Comparison of ENCODE assay signal across 23 mouse cellular contexts in the genomic region with DNA sequence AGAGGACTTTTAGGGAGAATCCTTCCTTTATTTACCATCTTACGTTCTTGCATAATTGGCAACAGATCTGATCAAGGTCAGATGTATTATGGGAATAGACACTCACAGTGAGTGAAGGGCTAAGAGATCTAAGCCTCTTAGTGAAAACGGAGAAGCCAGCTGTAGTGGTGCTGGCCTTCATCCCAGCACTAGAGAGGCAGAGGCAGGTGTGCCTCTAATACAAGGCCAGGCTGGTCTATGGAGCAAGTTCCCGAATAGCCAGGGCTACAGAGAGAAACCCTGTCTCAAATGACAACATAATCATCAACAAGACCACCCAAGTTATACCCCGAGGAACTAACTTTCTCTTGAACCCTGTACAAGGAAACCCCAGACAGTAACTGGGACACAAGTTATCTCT. TPM values are rescaled to one million over a fixed set of nuclear protein-coding genes. Genes with fewer than 3 reads are reported as not detected.
DNase-seq lines count a peak whose midpoint lies in the region; ATAC-seq lines count a peak whose summit lies in the region.
"Had no signal": no experiment of that assay in that cellular context is flagged by ENCODE, and none has a peak within 500 bp of the region (broad histone marks: within the 10 kb centered on the region; RNA-seq: fewer than 3 reads in every experiment).

No protein-coding gene starts in this region.

- H3K9ac ChIP-seq in liver, embryonic 12.5 days, result no peak overlapping the region
- H3K9ac ChIP-seq in intestine, embryonic 16.5 days (ENCODE audit: low read depth, low read length), result no peak overlapping the region
- H3K9ac ChIP-seq: embryonic facial prominence, embryonic 13.5 days; forebrain, embryonic 13.5 days; heart, embryonic 12.5 days; heart, embryonic 15.5 days; hindbrain, embryonic 13.5 days had no signal

- peak; percentile 30 for DNase-seq in gastrocnemius, adult 18-20 months (ENCODE audit: low spot score)
- no peak for DNase-seq in gastrocnemius, postnatal 36 days
- no peak for DNase-seq in liver
- peak; percentile 25 for DNase-seq in retina, adult 2 months (ENCODE audit: low read depth, low spot score)
- DNase-seq in retina, postnatal 1 day, result no peak
- peak; percentile 44 for DNase-seq in skeletal muscle tissue, adult 2 months (ENCODE audit: low read depth, low spot score)
- DNase-seq: cerebellum, adult 9-10 months; heart, adult 11 months had no signal

- no peaks in the 10 kb centered on the region for H3K27me3 ChIP-seq in liver, embryonic 12.5 days (replicated peaks)
- H3K27me3 ChIP-seq in intestine, embryonic 16.5 days (replicated peaks; ENCODE audit: control insufficient read depth, insufficient read depth, low read length), result no peaks in the 10 kb centered on the region
- H3K27me3 ChIP-seq: CH12.LX; embryonic facial prominence, embryonic 13.5 days; forebrain, embryonic 13.5 days; heart, embryonic 12.5 days; heart, embryonic 15.5 days; hindbrain, embryonic 13.5 days; Patski had no signal

- 0 out of 2 replicates have a peak overlapping the region, but pooled peaks have one; percentile 68 for H3K27ac ChIP-seq in liver, embryonic 12.5 days
- no peak overlapping the region for H3K27ac ChIP-seq in intestine, embryonic 16.5 days (ENCODE audit: low read length)
- H3K27ac ChIP-seq: embryonic facial prominence, embryonic 13.5 days; forebrain, embryonic 10.5 days; forebrain, embryonic 13.5 days; heart, embryonic 15.5 days; hindbrain, embryonic 10.5 days; hindbrain, embryonic 13.5 days had no signal

- H3K4me2 ChIP-seq in liver, embryonic 12.5 days, result no peak overlapping the region
- H3K4me2 ChIP-seq in intestine, embryonic 16.5 days (ENCODE audit: low read depth, low read length), result no peak overlapping the region
- H3K4me2 ChIP-seq: embryonic facial prominence, embryonic 13.5 days; forebrain, embryonic 13.5 days; heart, embryonic 12.5 days; heart, embryonic 15.5 days; hindbrain, embryonic 13.5 days had no signal

- WGBS in liver, embryonic 12.5 days (ENCODE audit: insufficient replicate concordance), result 84% methylated on average over 4 of the region's 4 CpGs
- WGBS in intestine, embryonic 16.5 days, result 85% methylated on average over 4 of the region's 4 CpGs

- peaks cover 100% of the 10 kb centered on the region for H3K36me3 ChIP-seq in liver, embryonic 12.5 days
- H3K36me3 ChIP-seq in intestine, embryonic 16.5 days (ENCODE audit: control insufficient read depth, insufficient read depth, low read length), result peaks cover 34% of the 10 kb centered on the region

- H3K4me3 ChIP-seq in liver, embryonic 12.5 days, result no peak overlapping the region
- no peak overlapping the region for H3K4me3 ChIP-seq in intestine, embryonic 16.5 days (ENCODE audit: low read length)
- H3K4me3 ChIP-seq: embryonic facial prominence, embryonic 13.5 days; forebrain, embryonic 10.5 days; forebrain, embryonic 13.5 days; heart, embryonic 12.5 days; heart, embryonic 15.5 days; hindbrain, embryonic 10.5 days; hindbrain, embryonic 13.5 days had no signal

- H3K4me1 ChIP-seq in liver, embryonic 12.5 days, result peaks cover 21% of the 10 kb centered on the region
- 0 out of 2 replicates have a peak, but pooled peaks cover 2% of the 10 kb centered on the region for H3K4me1 ChIP-seq in intestine, embryonic 16.5 days (ENCODE audit: control insufficient read depth, insufficient read depth, low read length)
- H3K4me1 ChIP-seq: embryonic facial prominence, embryonic 13.5 days; forebrain, embryonic 10.5 days; forebrain, embryonic 13.5 days; heart, embryonic 12.5 days; heart, embryonic 15.5 days; hindbrain, embryonic 10.5 days; hindbrain, embryonic 13.5 days had no signal

- intact Hi-C loops in gastrocnemius, postnatal 36 days (cut with DNase I), result no loop called here

- ATAC-seq in liver, embryonic 12.5 days, result no peak
- no peak for ATAC-seq in intestine, embryonic 16.5 days
- ATAC-seq: forebrain, embryonic 13.5 days; forebrain, embryonic 16.5 days; hindbrain, embryonic 16.5 days; Patski had no signal

- peaks cover 13% of the 10 kb centered on the region for H3K9me3 ChIP-seq in liver, embryonic 12.5 days (replicated peaks)
- H3K9me3 ChIP-seq in intestine, embryonic 16.5 days (ENCODE audit: control insufficient read depth, low read length), result peaks cover 8% of the 10 kb centered on the region; the same call in 1 of the 2 replicates
- H3K9me3 ChIP-seq: heart, embryonic 15.5 days had no signal

RNA-seq across cellular contexts. Expression of a gene that starts 12.0 kb away (rescaled TPM):
- total RNA-seq in gastrocnemius, adult 18-20 months (2021), result 1 to 10 TPM; 3.6 to 4.0 TPM
- total RNA-seq in gastrocnemius, postnatal 36 days (2021), result 1 to 10 TPM; 4.4 to 4.7 TPM
- 62.7 and 64.0 TPM in 2 replicates for polyA plus RNA-seq in liver, embryonic 12.5 days (2016; fragmentation: Nextera tagmentation; extraction: Ambion mirVana)
- 29.3 and 30.2 TPM in 2 replicates for polyA plus RNA-seq in intestine, embryonic 16.5 days (2015; fragmentation: Nextera tagmentation; extraction: Ambion mirVana)

RNA-seq across cellular contexts. Expression of a gene that starts 19.3 kb away (rescaled TPM):
- 10 to 100 TPM; 20.4 to 22.1 TPM for total RNA-seq in gastrocnemius, adult 18-20 months (2021)
- total RNA-seq in gastrocnemius, postnatal 36 days (2021), result 10 to 100 TPM; 18.2 to 20.1 TPM
- 27.1 and 28.1 TPM in 2 replicates for polyA plus RNA-seq in liver, embryonic 12.5 days (2016; fragmentation: Nextera tagmentation; extraction: Ambion mirVana)
- polyA plus RNA-seq in intestine, embryonic 16.5 days (2015; fragmentation: Nextera tagmentation; extraction: Ambion mirVana), result 26.4 and 27.0 TPM in 2 replicates

RNA-seq across cellular contexts. Expression of a gene that starts 19.5 kb away (rescaled TPM):
- 10 to 100 TPM; 19.6 to 26.8 TPM for total RNA-seq in gastrocnemius, adult 18-20 months (2021)
- 10 to 100 TPM; 20.8 to 23.4 TPM for total RNA-seq in gastrocnemius, postnatal 36 days (2021)
- polyA plus RNA-seq in liver, embryonic 12.5 days (2016; fragmentation: Nextera tagmentation; extraction: Ambion mirVana), result 186 and 192 TPM in 2 replicates
- polyA plus RNA-seq in intestine, embryonic 16.5 days (2015; fragmentation: Nextera tagmentation; extraction: Ambion mirVana), result 128 and 133 TPM in 2 replicates

RNA-seq across cellular contexts. Expression of a gene that starts 56.3 kb away (rescaled TPM):
- total RNA-seq in gastrocnemius, adult 18-20 months (2021), result 1 to 10 TPM in 1 of 2 experiments, under 1 TPM in 1; 0.91 to 1.4 TPM
- 1 to 10 TPM in 1 of 2 experiments, under 1 TPM in 1; 0.76 to 1.6 TPM for total RNA-seq in gastrocnemius, postnatal 36 days (2021)
- polyA plus RNA-seq in liver, embryonic 12.5 days (2016; fragmentation: Nextera tagmentation; extraction: Ambion mirVana), result 2.2 and 2.7 TPM in 2 replicates
- 3.1 and 4.3 TPM in 2 replicates for polyA plus RNA-seq in intestine, embryonic 16.5 days (2015; fragmentation: Nextera tagmentation; extraction: Ambion mirVana)
- total RNA-seq: CH12.LX; common myeloid progenitor, adult 5-6 weeks; G1E had no signal
- polyA plus RNA-seq: G1E had no signal

Comparison
In these comparisons a context has a peak if more than half of its experiments do, and no peak if none do; other contexts are left out.
1. DNase-seq: peak in gastrocnemius, adult 18-20 months (single experiment), retina, adult 2 months (single experiment) and skeletal muscle tissue, adult 2 months (single experiment); none in gastrocnemius, postnatal 36 days (0 of 2), liver (single experiment) and retina, postnatal 1 day (single experiment).